Mouse (Mus musculus): ENCODE data around the gene Pcdh7. TPM values are rescaled to one million over a fixed set of nuclear protein-coding genes. Genes with fewer than 3 reads are reported as not detected.
"Not testable (repeated sequence)": the region's sequence is repeated elsewhere in the genome, so short reads cannot be mapped to it uniquely, and the experiment has no call there.

Pcdh7 gene
- total RNA-seq, 2 experiments from 2014 or later: 69.3 to 70.6 TPM

GRCm38 (mm10) chr5:58083972-58084371, 366.2 kb downstream of the Pcdh7 start:
- no peak for DNase-seq (ENCODE audit: low spot score in 2 of 2)

GRCm38 (mm10) chr5:58108665-58109364, 391.0 kb downstream of the Pcdh7 start:
- no peak for DNase-seq (ENCODE audit: low spot score in 2 of 2)

GRCm38 (mm10) chr5:58116096-58116495, 398.3 kb downstream of the Pcdh7 start:
- DNase-seq (ENCODE audit: low spot score in 2 of 2): no peak

GRCm38 (mm10) chr5:58117896-58118295, 400.1 kb downstream of the Pcdh7 start:
- DNase-seq (ENCODE audit: low spot score in 2 of 2): no peak

- DNase-seq (ENCODE audit: low spot score in 2 of 2): no peak
Observed at GRCm38 (mm10) chr5:58118930-58119611, 401.3 kb downstream of the Pcdh7 start.

GRCm38 (mm10) chr5:58143897-58144296, 426.1 kb downstream of the Pcdh7 start:
- DNase-seq (ENCODE audit: low spot score in 2 of 2): no peak

GRCm38 (mm10) chr5:58153966-58154365, 436.2 kb downstream of the Pcdh7 start:
- DNase-seq (ENCODE audit: low spot score in 2 of 2): no peak

- no peak for DNase-seq (ENCODE audit: low spot score in 2 of 2)
Observed at GRCm38 (mm10) chr5:58172218-58172617, 454.5 kb downstream of the Pcdh7 start.

- not testable (repeated sequence) for DNase-seq (ENCODE audit: low spot score in 2 of 2)
Observed at GRCm38 (mm10) chr5:58174335-58174734, 456.6 kb downstream of the Pcdh7 start.

- no peak for DNase-seq (ENCODE audit: low spot score in 2 of 2)
Observed at GRCm38 (mm10) chr5:58175532-58175931, 457.8 kb downstream of the Pcdh7 start.
